Mouse (Mus musculus): ENCODE data around the gene Gm13769. TPM values are rescaled to one million over a fixed set of nuclear protein-coding genes. Genes with fewer than 3 reads are reported as not detected.
"Not testable (repeated sequence)": the region's sequence is repeated elsewhere in the genome, so short reads cannot be mapped to it uniquely, and the experiment has no call there.

Gm13769 gene
- not detected in 2 replicates for polyA plus RNA-seq (2016; fragmentation: Nextera tagmentation; extraction: Ambion mirVana)

DNA sequence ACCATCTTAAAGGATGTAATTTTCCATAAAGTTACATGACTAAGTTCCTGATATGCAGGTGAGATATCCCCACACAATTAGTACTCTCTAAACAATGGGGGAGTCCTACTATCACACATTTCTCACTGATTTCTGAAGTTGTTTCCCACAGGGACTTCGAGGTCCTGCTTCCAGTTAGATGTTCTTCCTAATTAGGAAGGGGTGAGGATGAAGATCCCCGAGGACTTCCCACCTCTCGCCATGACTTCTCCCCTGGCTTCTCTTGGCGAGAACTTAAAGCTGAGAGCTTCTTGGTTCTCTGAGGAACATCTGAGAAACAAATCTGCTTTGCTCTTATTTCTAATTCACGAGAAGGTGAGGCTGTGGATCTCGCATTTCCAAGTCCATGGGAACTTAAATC is at the start of gene Gm13769:
Gene Gm13769, plus strand, starts transcription at position 301 of the 400 bp plus-strand sequence.
- not testable (repeated sequence) for H3K36me3 ChIP-seq (replicated peaks); H3K4me3 ChIP-seq; H3K9me3 ChIP-seq; DNase-seq (ENCODE audit: low spot score); H3K27ac ChIP-seq (replicated peaks); H3K27me3 ChIP-seq (replicated peaks; ENCODE audit: low read depth, poor library complexity, severe bottlenecking); H3K4me1 ChIP-seq
- WGBS: no CpG with 5 or more reads among the region's 6 CpGs

DNA sequence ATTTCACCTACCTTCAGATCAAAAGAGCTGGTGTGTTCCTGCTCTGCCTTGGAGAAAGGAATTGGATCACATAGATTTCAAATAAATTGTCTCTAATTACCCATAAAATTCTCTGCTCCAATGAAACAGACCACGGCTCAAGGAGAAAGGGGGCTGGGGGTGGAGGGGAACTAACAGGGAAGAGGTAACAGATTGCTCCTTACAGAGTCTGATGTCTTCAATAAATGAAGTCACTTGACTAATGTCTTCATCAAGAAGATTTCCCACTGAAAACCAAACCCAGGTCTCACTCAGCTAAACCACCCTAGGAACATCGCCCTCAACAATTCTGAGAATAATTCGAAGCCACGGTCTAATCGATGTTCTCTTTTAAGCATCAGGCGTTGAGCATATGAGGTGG is 29.3 kb upstream of the Gm13769 start, which contains the start of gene Olfr1272:
Gene Olfr1272, minus strand, starts transcription at position 101 of the 400 bp plus-strand sequence.
- no peaks in the 10 kb centered on the region for H3K36me3 ChIP-seq (replicated peaks)
- no peak within 1 kb of the TSS for H3K27ac ChIP-seq (replicated peaks)
- no peaks in the 10 kb centered on the region for H3K27me3 ChIP-seq (replicated peaks; ENCODE audit: low read depth, poor library complexity, severe bottlenecking)
- no peaks in the 10 kb centered on the region for H3K9me3 ChIP-seq
- H3K4me1 ChIP-seq: no peaks in the 10 kb centered on the region
- H3K4me3 ChIP-seq: no peak within 1 kb of the TSS
- 90% methylated on average over 6 of the region's 6 CpGs for WGBS
- no peak for DNase-seq (ENCODE audit: low spot score)

DNA sequence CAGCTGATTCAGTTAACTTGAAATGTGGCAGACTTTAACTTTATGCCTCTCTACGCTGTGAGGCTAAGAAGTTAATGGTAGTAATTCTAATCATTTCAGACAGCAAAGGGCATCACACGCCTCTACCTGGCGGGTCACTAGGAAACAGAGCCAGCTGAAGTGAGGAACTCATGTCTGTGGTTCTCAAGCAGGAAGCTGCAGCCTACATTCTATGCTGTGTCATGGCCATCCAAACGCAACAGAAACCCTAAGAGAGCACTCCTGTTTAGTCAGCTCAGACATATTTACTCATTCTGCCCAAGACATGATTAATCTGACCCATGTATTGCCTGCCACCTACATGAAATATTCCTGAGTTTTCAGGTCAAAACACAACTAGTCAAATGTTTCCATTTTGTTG is 24.7 kb downstream of the Gm13769 start:
- H3K27me3 ChIP-seq (replicated peaks; ENCODE audit: low read depth, poor library complexity, severe bottlenecking); H3K9me3 ChIP-seq; H3K4me1 ChIP-seq; H3K36me3 ChIP-seq (replicated peaks); H3K4me3 ChIP-seq; H3K27ac ChIP-seq (replicated peaks); DNase-seq (ENCODE audit: low spot score): not testable (repeated sequence)
- no CpG with 5 or more reads among the region's 4 CpGs for WGBS

DNA sequence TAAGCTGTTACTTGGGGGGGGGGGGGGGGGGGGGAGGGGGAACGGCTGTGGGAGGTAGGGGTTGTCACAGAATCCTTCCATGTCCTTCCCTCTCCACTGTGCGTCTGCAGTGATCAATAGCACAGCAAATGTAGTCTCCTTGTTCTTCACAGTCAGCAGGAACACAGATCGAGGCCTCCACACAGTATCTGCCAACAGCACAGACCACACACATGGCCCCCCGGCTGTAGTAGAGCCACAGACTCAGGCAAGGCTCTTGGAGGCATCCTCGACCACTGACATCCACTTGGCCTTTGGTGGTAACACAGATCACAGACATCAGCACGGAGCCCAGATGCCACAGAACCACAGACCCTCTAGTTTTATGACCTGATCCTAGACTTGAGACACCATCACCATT is 29.0 kb downstream of the Gm13769 start:
- DNase-seq (ENCODE audit: low spot score); H3K4me3 ChIP-seq; H3K4me1 ChIP-seq; H3K27ac ChIP-seq (replicated peaks); H3K9me3 ChIP-seq; H3K27me3 ChIP-seq (replicated peaks; ENCODE audit: low read depth, poor library complexity, severe bottlenecking); H3K36me3 ChIP-seq (replicated peaks): not testable (repeated sequence)
- WGBS: no CpG with 5 or more reads among the region's 6 CpGs

DNA sequence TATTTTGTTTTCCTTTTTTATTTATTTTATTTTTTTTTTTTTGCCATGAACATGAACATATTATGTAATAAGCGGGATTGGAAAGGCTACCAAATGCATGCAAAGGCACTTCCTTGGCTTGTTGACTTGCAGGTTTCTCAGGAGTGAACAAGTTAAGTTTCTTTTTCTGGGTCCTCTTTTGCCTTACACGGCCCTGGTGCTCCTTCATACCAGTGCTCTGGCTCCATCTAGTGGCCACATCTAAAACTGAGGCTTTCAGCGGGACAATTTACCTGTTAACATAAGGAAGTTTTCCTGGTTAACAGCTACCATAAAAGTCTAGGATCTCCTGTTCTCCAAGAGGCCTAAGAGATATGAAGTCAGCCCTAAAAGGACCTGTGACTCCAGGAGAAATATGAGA is 29.5 kb downstream of the Gm13769 start:
- H3K9me3 ChIP-seq; H3K27me3 ChIP-seq (replicated peaks; ENCODE audit: low read depth, poor library complexity, severe bottlenecking); H3K36me3 ChIP-seq (replicated peaks); H3K27ac ChIP-seq (replicated peaks); DNase-seq (ENCODE audit: low spot score); H3K4me3 ChIP-seq; H3K4me1 ChIP-seq: not testable (repeated sequence)
- WGBS: no CpG with 5 or more reads among the region's 3 CpGs

DNA sequence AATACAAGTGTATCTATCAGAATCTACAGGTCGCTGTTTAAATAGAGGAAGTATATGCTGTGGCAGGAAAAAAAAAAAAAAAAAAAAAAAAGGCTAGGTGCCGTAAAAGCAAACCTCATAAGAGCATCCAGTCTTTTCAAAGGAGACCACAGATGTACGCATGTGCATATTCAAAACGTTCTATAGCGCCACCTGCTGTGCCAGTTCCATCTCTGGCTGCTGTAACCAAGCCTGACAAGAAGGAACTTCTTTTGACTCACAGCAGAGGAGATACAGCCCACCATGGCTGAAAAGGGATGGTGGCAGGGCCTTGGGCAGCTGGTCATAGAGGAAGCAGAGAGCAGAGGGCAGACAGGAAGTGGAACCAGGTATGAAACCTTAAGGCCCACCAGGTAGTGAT is 37.2 kb downstream of the Gm13769 start:
- H3K9me3 ChIP-seq; H3K27ac ChIP-seq (replicated peaks); DNase-seq (ENCODE audit: low spot score); H3K4me3 ChIP-seq; H3K4me1 ChIP-seq; H3K27me3 ChIP-seq (replicated peaks; ENCODE audit: low read depth, poor library complexity, severe bottlenecking); H3K36me3 ChIP-seq (replicated peaks): not testable (repeated sequence)
- no CpG with 5 or more reads among the region's 5 CpGs for WGBS

DNA sequence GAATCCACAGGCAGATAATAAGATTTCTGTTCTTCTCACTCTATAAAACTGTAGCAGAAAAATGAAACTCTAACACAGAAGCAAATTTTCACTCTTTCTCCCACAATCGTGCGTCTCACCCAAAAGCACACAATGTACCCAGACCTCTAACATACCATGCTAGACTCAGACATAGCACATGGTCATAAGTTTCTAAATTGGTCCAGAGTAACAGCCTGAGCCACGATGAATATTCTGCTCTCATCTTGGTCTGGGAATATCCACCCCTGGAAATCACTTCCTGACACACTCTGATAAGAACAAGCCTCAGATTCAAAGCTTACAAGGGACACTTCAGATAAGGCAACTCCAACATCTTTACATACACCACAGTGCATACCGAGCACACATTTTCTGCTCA is 38.2 kb downstream of the Gm13769 start:
- H3K4me3 ChIP-seq; H3K9me3 ChIP-seq; H3K27ac ChIP-seq (replicated peaks); H3K27me3 ChIP-seq (replicated peaks; ENCODE audit: low read depth, poor library complexity, severe bottlenecking); H3K36me3 ChIP-seq (replicated peaks); DNase-seq (ENCODE audit: low spot score); H3K4me1 ChIP-seq: not testable (repeated sequence)
- no CpG with 5 or more reads among the region's 4 CpGs for WGBS

Other genes starting within 250 kb of the Gm13769 start
- gene Olfr1269, start 200.8 kb upstream of the Gm13769 start, polyA plus RNA-seq (2016; fragmentation: Nextera tagmentation; extraction: Ambion mirVana): not detected in 2 replicates
- gene Olfr32, start 179.9 kb upstream of the Gm13769 start, polyA plus RNA-seq (2016; fragmentation: Nextera tagmentation; extraction: Ambion mirVana): not detected in 2 replicates
- gene Olfr1270, start 169.1 kb upstream of the Gm13769 start, polyA plus RNA-seq (2016; fragmentation: Nextera tagmentation; extraction: Ambion mirVana): 0.04 TPM in 1 of 2 replicates, not detected in the other
- not detected in 2 replicates for gene Olfr1506, start 97.7 kb upstream of the Gm13769 start, polyA plus RNA-seq (2016; fragmentation: Nextera tagmentation; extraction: Ambion mirVana)
- gene Olfr142, start 64.6 kb upstream of the Gm13769 start, polyA plus RNA-seq (2016; fragmentation: Nextera tagmentation; extraction: Ambion mirVana): not detected in 2 replicates
- gene Olfr1271, start 51.2 kb upstream of the Gm13769 start, polyA plus RNA-seq (2016; fragmentation: Nextera tagmentation; extraction: Ambion mirVana): not detected in 2 replicates
- not detected in 2 replicates for gene Olfr1272, start 29.4 kb upstream of the Gm13769 start, polyA plus RNA-seq (2016; fragmentation: Nextera tagmentation; extraction: Ambion mirVana)
- gene Olfr1274-ps, start 76.5 kb downstream of the Gm13769 start, polyA plus RNA-seq (2016; fragmentation: Nextera tagmentation; extraction: Ambion mirVana): not detected in 2 replicates

All from embryonic facial prominence, embryonic 10.5 days (tissue).